Comparison of ENCODE assay signal across 23 mouse cellular contexts in genomic region chr12:31183632-31184031, GRCm38 (mm10). TPM values are rescaled to one million over a fixed set of nuclear protein-coding genes. Genes with fewer than 3 reads are reported as not detected.
DNase-seq lines count a peak whose midpoint lies in the region; ATAC-seq and TF ChIP-seq lines count a peak whose summit lies in the region.
"Had no signal": no experiment of that assay in that cellular context is flagged by ENCODE, and none has a peak within 500 bp of the region (broad histone marks: within the 10 kb centered on the region; RNA-seq: fewer than 3 reads in every experiment).

No protein-coding gene starts in this region.

- no peaks in the 10 kb centered on the region for H3K27me3 ChIP-seq in heart, adult 2 months (ENCODE audit: control insufficient read depth, insufficient read depth, low read length)
- no peaks in the 10 kb centered on the region for H3K27me3 ChIP-seq in hindbrain, embryonic 14.5 days (ENCODE audit: control insufficient read depth, insufficient read depth, low read length)
- H3K27me3 ChIP-seq: hindbrain, embryonic 12.5 days; Patski had no signal

- no peak overlapping the region for H3K9ac ChIP-seq in heart, adult 2 months (ENCODE audit: low read depth, low read length)
- H3K9ac ChIP-seq in hindbrain, embryonic 14.5 days, result no peak overlapping the region
- H3K9ac ChIP-seq: hindbrain, embryonic 12.5 days; liver, postnatal 0 days had no signal

- intact Hi-C loops in heart, adult 2 months (cut with DNase I), result no loop called here
- intact Hi-C loops in heart, postnatal 25 days (cut with DNase I), result no loop called here

- no peak for TF ChIP-seq CTCF in heart, adult 2 months (IDR thresholded peaks at IDR 0.05)

- H3K36me3 ChIP-seq in heart, adult 2 months (ENCODE audit: control insufficient read depth, insufficient read depth, low read length), result peaks cover 2% of the 10 kb centered on the region; the same call in 1 of the 2 replicates
- no peaks in the 10 kb centered on the region for H3K36me3 ChIP-seq in hindbrain, embryonic 14.5 days (replicated peaks; ENCODE audit: control insufficient read depth, insufficient read depth)
- H3K36me3 ChIP-seq: hindbrain, embryonic 12.5 days had no signal

- H3K4me3 ChIP-seq in heart, adult 2 months, result no peak overlapping the region
- H3K4me3 ChIP-seq in hindbrain, embryonic 14.5 days (replicated peaks; ENCODE audit: low read length), result no peak overlapping the region
- H3K4me3 ChIP-seq: erythroblast, embryonic 14.5 days; hindbrain, embryonic 12.5 days had no signal

- H3K79me2 ChIP-seq in heart, adult 2 months (replicated peaks; ENCODE audit: control insufficient read depth, insufficient read depth, low read length), result no peaks in the 10 kb centered on the region

- TF ChIP-seq POLR2A in heart, adult 2 months (IDR thresholded peaks at IDR 0.05; ENCODE audit: insufficient read depth, low read depth, low read length), result no peak

- H3K4me1 ChIP-seq in heart, adult 2 months (ENCODE audit: control insufficient read depth, insufficient read depth, low read length), result peaks cover 6% of the 10 kb centered on the region
- H3K4me1 ChIP-seq in hindbrain, embryonic 14.5 days (replicated peaks; ENCODE audit: control insufficient read depth, insufficient read depth, low read length), result 0 out of 2 replicates have a peak, but pooled peaks cover 5% of the 10 kb centered on the region

- DNase-seq in heart, adult 2 months, result peak; percentile 40 to 69
- DNase-seq in heart, postnatal 25 days (ENCODE audit: low spot score), result no peak
- peak; percentile 62 to 69 for DNase-seq in heart, adult 9 months (ENCODE audit: low spot score in 2 of 2)
- DNase-seq in heart, postnatal 4 days, result peak; percentile 69
- peak; percentile 79 for DNase-seq in lung, postnatal 25 days (ENCODE audit: low spot score)
- no peak for DNase-seq in cerebellum, postnatal 14 days
- no peak for DNase-seq in hindbrain, embryonic 14.5 days (ENCODE audit: low spot score)
- no peak for DNase-seq in kidney, postnatal 4 days
- DNase-seq: cerebellum, adult 18-20 months; gastrocnemius, postnatal 14 days; kidney, postnatal 10 days; liver, postnatal 0 days; midbrain, embryonic 14.5 days; right cerebral cortex, adult 18-20 months had no signal

- TF ChIP-seq EP300 in heart, adult 2 months (IDR thresholded peaks at IDR 0.05; ENCODE audit: insufficient read depth, low read depth, low read length), result peak; percentile 75; the same call in 1 of the 2 replicates

- peak overlapping the region; percentile 8 for H3K27ac ChIP-seq in heart, adult 2 months
- H3K27ac ChIP-seq in hindbrain, embryonic 14.5 days, result no peak overlapping the region
- H3K27ac ChIP-seq: hindbrain, embryonic 12.5 days had no signal

- ATAC-seq in hindbrain, embryonic 14.5 days (ENCODE audit: low FRiP score), result no peak
- ATAC-seq: intestine, postnatal 0 days; liver, postnatal 0 days; Patski had no signal

- no peak overlapping the region for H3K4me2 ChIP-seq in hindbrain, embryonic 14.5 days (replicated peaks)
- H3K4me2 ChIP-seq: hindbrain, embryonic 12.5 days had no signal

- H3K9me3 ChIP-seq in hindbrain, embryonic 14.5 days (ENCODE audit: control insufficient read depth, low read length), result no peaks in the 10 kb centered on the region
- H3K9me3 ChIP-seq: hindbrain, embryonic 12.5 days had no signal

- WGBS in heart, adult 2 months, result 57% methylated on average over 4 of the region's 4 CpGs
- 87% methylated on average over 4 of the region's 4 CpGs for WGBS in hindbrain, embryonic 14.5 days

RNA-seq across cellular contexts. Expression of gene Gm6993, which starts 56.9 kb away (rescaled TPM):
- total RNA-seq in heart, adult 2 months (2021), result not detected
- polyA plus RNA-seq in heart, adult 2 months (2012; rRNA removed), result not detected in 2 replicates
- total RNA-seq in heart, postnatal 25 days (2021), result not detected
- not detected for total RNA-seq in heart, postnatal 4 days (2021)
- not detected in 2 replicates for polyA plus RNA-seq in hindbrain, embryonic 14.5 days (2014; fragmentation: Nextera tagmentation; extraction: Ambion mirVana)
- total RNA-seq: adrenal gland, adult 18-20 months; gastrocnemius, postnatal 14 days had no signal
- polyA plus RNA-seq: brain, embryonic 14.5 days; erythroblast, embryonic 14.5 days; hindbrain, embryonic 12.5 days; intestine, postnatal 0 days; limb, embryonic 14.5 days; liver, postnatal 0 days; midbrain, embryonic 14.5 days; Patski; spleen, adult 2 months; testis, adult 2 months had no signal

Comparison
In these comparisons a context has a peak if more than half of its experiments do, and no peak if none do; other contexts are left out.
1. DNase-seq: peak in heart, adult 2 months (2 of 2), heart, adult 9 months (2 of 2), heart, postnatal 4 days (single experiment) and lung, postnatal 25 days (single experiment); none in heart, postnatal 25 days (single experiment), cerebellum, postnatal 14 days (0 of 2), hindbrain, embryonic 14.5 days (single experiment) and kidney, postnatal 4 days (0 of 2).